Mouse (Mus musculus) ES-E14 (cell line): ENCODE results near the gene Wdcp.

ENCODE experiments used
- HCFC1 ChIP-seq: IDR thresholded peaks from 2 replicates; pipeline ENCODE4 v1.6.1; 2012; ENCODE audit warnings: low read length, inconsistent platforms, borderline replicate concordance; ENCODE audit not compliant: insufficient read depth
- ZNF384 ChIP-seq: IDR thresholded peaks from 2 replicates; pipeline ENCODE4 v1.6.1; 2012; ENCODE audit warnings: low read depth, low read length, inconsistent platforms

GRCm38 (mm10) chr12:4872273-4872672 is 29.2 kb downstream of the Wdcp start:
- TF ChIP-seq HCFC1 (no peak), ZNF384 (no peak)
